Mouse (Mus musculus): ENCODE results near the gene Ncapd2.

DNA sequence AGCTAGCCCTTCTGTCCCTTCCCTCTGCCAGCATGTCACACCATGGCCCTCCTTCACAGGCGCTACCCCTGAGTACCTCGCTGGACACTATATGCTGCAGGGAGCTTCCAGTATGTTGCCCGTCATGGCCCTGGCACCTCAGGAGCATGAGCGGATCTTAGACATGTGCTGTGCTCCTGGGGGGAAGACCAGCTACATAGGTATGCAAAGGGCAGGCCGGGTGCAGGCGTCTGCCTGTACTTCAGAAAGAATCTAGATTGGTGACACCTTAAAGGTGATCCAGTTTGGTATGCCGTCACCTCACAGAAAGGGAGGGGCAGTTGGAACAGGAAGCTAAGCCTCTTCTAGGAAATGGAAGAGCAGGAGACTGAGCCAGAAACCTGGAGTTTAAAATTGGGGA is 51.8 kb downstream of the Ncapd2 start:
- TF ChIP-seq CTCF (conservative IDR thresholded peaks at IDR 0.05 in 1 of 2, IDR thresholded peaks at IDR 0.05 in 1 of 2; ENCODE audit: low read depth in 2 of 2, low read length in 2 of 2) = no peak
- no peak for TF ChIP-seq USF2 (conservative IDR thresholded peaks at IDR 0.05; ENCODE audit: low read depth, low read length)
- TF ChIP-seq POLR2A (IDR thresholded peaks at IDR 0.05; ENCODE audit: low read depth, low read length) = no peak
- TF ChIP-seq UBTF (IDR thresholded peaks at IDR 0.05; ENCODE audit: low read depth, low read length) = no peak
- no peak for TF ChIP-seq POLR2AphosphoS2 (IDR thresholded peaks at IDR 0.05; ENCODE audit: low read depth, low read length)
- TF ChIP-seq RAD21 (IDR thresholded peaks at IDR 0.05; ENCODE audit: low read depth, low read length) = no peak
- no peak for TF ChIP-seq MAX (IDR thresholded peaks at IDR 0.05; ENCODE audit: low read length)
- no peak for TF ChIP-seq BHLHE40 (IDR thresholded peaks at IDR 0.05; ENCODE audit: low read depth, low read length)
- no peak for TF ChIP-seq CHD2 (IDR thresholded peaks at IDR 0.05; ENCODE audit: low read length)
- no peak for TF ChIP-seq PAX5 (IDR thresholded peaks at IDR 0.05; ENCODE audit: low read length)

Data from CH12.LX (cell line).